Mouse (Mus musculus): Measurements from ENCODE around the gene Rps7. TPM values are rescaled to one million over a fixed set of nuclear protein-coding genes. Genes with fewer than 3 reads are reported as not detected.

Rps7 gene
- 391 and 441 TPM in 2 replicates for total RNA-seq (2014; rRNA removed)
- 136 and 137 TPM in 2 replicates for polyA plus RNA-seq (2012; rRNA removed)

DNA sequence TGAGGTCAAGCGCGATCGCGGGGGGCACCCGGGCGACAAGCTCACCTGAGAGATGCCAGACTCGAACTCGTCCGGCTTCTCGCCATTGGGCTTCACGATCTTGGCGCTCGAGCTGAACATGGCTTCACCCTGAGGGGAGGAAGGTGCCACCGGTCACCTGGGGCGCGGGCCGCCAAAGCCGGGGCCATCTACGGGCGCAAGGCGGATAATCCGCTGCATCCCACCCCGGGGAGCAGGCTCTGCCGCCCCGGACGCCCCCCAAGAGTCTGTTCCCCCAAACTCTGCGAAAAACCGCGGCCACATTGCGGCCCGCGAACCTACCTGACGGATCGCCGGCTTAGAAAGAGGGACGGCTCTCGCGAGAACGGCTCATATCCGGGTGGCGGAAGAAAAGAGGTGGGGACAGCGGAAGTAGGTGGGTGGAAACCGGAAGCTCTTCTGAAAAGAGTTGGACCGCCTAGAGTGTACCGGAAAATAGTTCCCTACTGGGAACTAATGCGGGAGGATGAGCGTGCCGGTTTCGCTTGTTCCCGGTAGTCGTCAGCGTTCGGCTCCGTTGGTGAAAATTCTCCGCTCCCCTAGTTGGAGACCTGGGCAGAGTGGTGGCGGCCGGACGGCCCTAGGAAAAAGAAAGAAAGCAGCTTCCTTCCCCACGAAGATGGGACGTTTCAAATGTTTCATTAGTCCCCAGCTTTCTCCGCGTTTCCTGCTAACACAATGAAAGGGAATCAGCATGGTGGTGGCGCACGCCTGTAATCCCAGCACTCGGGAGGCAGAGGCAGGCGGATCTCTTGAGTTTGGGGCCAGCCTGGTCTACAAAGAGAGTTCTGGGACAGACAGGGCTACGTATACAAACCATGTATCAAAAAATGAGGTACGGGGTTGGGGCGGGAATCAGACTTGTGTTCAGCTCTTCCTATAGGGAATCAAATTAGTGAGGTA, at the start of gene Rps7:
Gene Rps7, minus strand, starts transcription at position 419 of the 942 bp plus-strand sequence.
- H3K27ac ChIP-seq (replicated peaks; ENCODE audit: insufficient read depth, low read depth, low read length) = peak within 1 kb of the TSS; percentile 80
- peaks cover 33% of the 10 kb centered on the region for H3K36me3 ChIP-seq (ENCODE audit: control insufficient read depth, insufficient read depth, low read length)
- peak within 1 kb of the TSS; percentile 77 for H3K4me3 ChIP-seq (ENCODE audit: insufficient read depth, low read depth, low read length)
- TF ChIP-seq CTCF (IDR thresholded peaks at IDR 0.05; ENCODE audit: low read depth, low read length) (no peak), POLR2A (IDR thresholded peaks at IDR 0.05; ENCODE audit: extremely low read depth, insufficient read depth, low read length) (peak; percentile 79; the same call in 1 of the 2 replicates)
- H3K27me3 ChIP-seq (ENCODE audit: control insufficient read depth, insufficient read depth, low read length) = no peaks in the 10 kb centered on the region
- whole genome bisulfite sequencing = 3% methylated on average over 69 of the region's 69 CpGs
- H3K4me1 ChIP-seq (ENCODE audit: control insufficient read depth, insufficient read depth, low read length) = peaks cover 15% of the 10 kb centered on the region
- H3K9ac ChIP-seq (ENCODE audit: low read depth, low read length) = peak within 1 kb of the TSS; percentile 94
- H3K79me2 ChIP-seq (ENCODE audit: control insufficient read depth, insufficient read depth, low read length) = peaks cover 9% of the 10 kb centered on the region; the same call in 1 of the 2 replicates
- DNase-seq (ENCODE audit: extremely low read depth, low read depth, low spot score) = peak; percentile 90

DNA sequence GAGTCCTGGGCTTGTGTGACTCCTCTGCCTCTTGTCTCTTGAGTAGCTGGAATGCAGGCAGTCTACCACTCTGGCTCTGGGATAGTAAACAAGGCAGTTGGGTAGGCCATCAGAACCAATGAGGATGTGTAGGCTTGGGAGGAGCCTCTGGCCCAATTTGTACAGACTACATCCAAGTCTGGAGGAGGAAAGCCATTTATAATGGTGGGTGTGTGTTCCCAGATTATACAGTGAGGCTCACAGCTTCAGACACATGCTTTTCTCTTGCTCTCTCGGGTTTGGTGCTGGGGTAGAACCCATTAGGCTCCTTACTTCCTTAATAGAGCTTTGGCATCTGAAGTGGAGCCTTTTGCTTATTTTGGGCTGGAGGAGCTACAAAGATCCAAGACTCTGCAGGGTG, 48.9 kb upstream of the Rps7 start:
- no peak overlapping the region for H3K9ac ChIP-seq (ENCODE audit: low read depth, low read length)
- H3K4me3 ChIP-seq (ENCODE audit: insufficient read depth, low read depth, low read length) = no peak overlapping the region
- TF ChIP-seq POLR2A (IDR thresholded peaks at IDR 0.05; ENCODE audit: extremely low read depth, insufficient read depth, low read length) = no peak
- TF ChIP-seq CTCF (IDR thresholded peaks at IDR 0.05; ENCODE audit: low read depth, low read length) = no peak
- 81% methylated on average over 1 of the region's 1 CpGs for WGBS
- H3K36me3 ChIP-seq (ENCODE audit: control insufficient read depth, insufficient read depth, low read length) = peaks cover 18% of the 10 kb centered on the region
- H3K79me2 ChIP-seq (ENCODE audit: control insufficient read depth, insufficient read depth, low read length) = peaks cover 9% of the 10 kb centered on the region; the same call in 1 of the 2 replicates
- DNase-seq (ENCODE audit: extremely low read depth, low read depth, low spot score) = no peak
- H3K27ac ChIP-seq (replicated peaks; ENCODE audit: insufficient read depth, low read depth, low read length) = peak overlapping the region; percentile 14; the same call in 1 of the 2 replicates
- H3K4me1 ChIP-seq (ENCODE audit: control insufficient read depth, insufficient read depth, low read length) = peaks cover 28% of the 10 kb centered on the region
- no peaks in the 10 kb centered on the region for H3K27me3 ChIP-seq (ENCODE audit: control insufficient read depth, insufficient read depth, low read length)

DNA sequence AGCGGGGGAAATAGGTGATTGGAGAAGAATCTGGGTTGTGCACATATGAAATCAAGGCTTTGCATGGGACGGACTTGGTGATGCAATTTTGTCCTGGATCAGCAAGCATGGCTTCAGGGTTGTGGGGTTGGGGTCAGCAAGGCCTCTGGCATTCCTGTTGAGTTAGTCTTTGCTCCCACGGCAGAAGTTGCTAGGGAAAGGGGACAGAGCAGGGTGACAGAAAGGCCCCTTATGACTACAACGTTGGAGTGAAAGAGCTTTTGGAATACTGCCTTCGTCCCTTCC, 40.1 kb upstream of the Rps7 start:
- 12% methylated on average over 5 of the region's 5 CpGs for WGBS
- DNase-seq (ENCODE audit: extremely low read depth, low read depth, low spot score) = peak; percentile 87
- TF ChIP-seq POLR2A (IDR thresholded peaks at IDR 0.05; ENCODE audit: extremely low read depth, insufficient read depth, low read length) = no peak
- TF ChIP-seq CTCF (IDR thresholded peaks at IDR 0.05; ENCODE audit: low read depth, low read length) = no peak

DNA sequence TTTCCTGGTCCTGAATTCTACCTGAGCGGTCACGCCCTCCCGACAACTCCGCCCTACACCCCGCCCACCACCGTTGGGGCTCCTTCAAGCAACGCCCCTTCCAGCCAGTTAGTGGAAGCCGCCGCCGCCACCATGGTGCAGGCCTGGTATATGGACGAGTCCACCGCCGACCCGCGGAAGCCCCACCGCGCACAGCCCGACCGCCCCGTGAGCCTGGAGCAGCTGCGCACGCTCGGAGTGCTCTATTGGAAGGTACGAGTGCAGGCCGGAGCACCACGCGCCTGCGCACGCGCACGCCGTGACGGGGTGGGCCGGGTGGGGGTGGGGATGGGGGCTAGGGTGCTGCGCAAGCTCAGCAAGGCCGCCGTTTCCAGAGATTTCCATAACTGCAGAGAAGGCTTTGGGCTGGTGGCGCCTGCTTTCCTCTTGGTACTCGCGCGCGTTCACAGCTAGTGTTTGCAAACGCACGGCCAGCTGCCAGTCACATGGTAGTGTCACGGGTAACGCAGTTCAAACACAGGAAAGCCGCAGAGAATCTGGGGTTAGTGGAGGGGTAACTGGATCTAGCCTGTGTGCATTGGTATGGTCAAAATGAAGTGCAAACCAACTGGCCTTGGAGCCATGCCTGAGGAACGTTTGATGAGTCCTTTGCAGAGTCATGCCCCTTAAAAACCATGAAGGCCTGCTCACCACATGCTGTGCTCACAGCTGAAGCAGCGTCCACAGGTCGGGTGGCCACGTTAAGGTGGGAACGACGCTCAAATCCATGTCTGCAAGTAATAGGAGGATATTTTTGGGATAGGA, 39.6 kb upstream of the Rps7 start, which contains the start of gene Adi1:
Gene Adi1, plus strand, starts transcription at position 111 of the 804 bp plus-strand sequence.
- under 1% methylated on average over 53 of the region's 53 CpGs for WGBS
- peaks cover 22% of the 10 kb centered on the region for H3K36me3 ChIP-seq (ENCODE audit: control insufficient read depth, insufficient read depth, low read length)
- no peak for TF ChIP-seq CTCF (IDR thresholded peaks at IDR 0.05; ENCODE audit: low read depth, low read length)
- peak; percentile 75; the same call in 1 of the 2 replicates for TF ChIP-seq POLR2A (IDR thresholded peaks at IDR 0.05; ENCODE audit: extremely low read depth, insufficient read depth, low read length)
- H3K27me3 ChIP-seq (ENCODE audit: control insufficient read depth, insufficient read depth, low read length) = no peaks in the 10 kb centered on the region
- peak; percentile 84 for DNase-seq (ENCODE audit: extremely low read depth, low read depth, low spot score)
- H3K4me3 ChIP-seq (ENCODE audit: insufficient read depth, low read depth, low read length) = peak within 1 kb of the TSS; percentile 94
- H3K79me2 ChIP-seq (ENCODE audit: control insufficient read depth, insufficient read depth, low read length) = peaks cover 16% of the 10 kb centered on the region
- peaks cover 7% of the 10 kb centered on the region for H3K4me1 ChIP-seq (ENCODE audit: control insufficient read depth, insufficient read depth, low read length)
- H3K27ac ChIP-seq (replicated peaks; ENCODE audit: insufficient read depth, low read depth, low read length) = peak within 1 kb of the TSS; percentile 97
- H3K9ac ChIP-seq (ENCODE audit: low read depth, low read length) = peak within 1 kb of the TSS; percentile 97

More for the DNA sequence above, 40.1 kb upstream of the Rps7 start:
- peak overlapping the region; percentile 94 for H3K4me3 ChIP-seq (ENCODE audit: insufficient read depth, low read depth, low read length)
- peaks cover 26% of the 10 kb centered on the region for H3K36me3 ChIP-seq (ENCODE audit: control insufficient read depth, insufficient read depth, low read length)
- peak overlapping the region; percentile 97 for H3K27ac ChIP-seq (replicated peaks; ENCODE audit: insufficient read depth, low read depth, low read length)
- H3K9ac ChIP-seq (ENCODE audit: low read depth, low read length) = peak overlapping the region; percentile 97
- peaks cover 11% of the 10 kb centered on the region for H3K4me1 ChIP-seq (ENCODE audit: control insufficient read depth, insufficient read depth, low read length)
- no peaks in the 10 kb centered on the region for H3K27me3 ChIP-seq (ENCODE audit: control insufficient read depth, insufficient read depth, low read length)
- peaks cover 16% of the 10 kb centered on the region for H3K79me2 ChIP-seq (ENCODE audit: control insufficient read depth, insufficient read depth, low read length)

DNA sequence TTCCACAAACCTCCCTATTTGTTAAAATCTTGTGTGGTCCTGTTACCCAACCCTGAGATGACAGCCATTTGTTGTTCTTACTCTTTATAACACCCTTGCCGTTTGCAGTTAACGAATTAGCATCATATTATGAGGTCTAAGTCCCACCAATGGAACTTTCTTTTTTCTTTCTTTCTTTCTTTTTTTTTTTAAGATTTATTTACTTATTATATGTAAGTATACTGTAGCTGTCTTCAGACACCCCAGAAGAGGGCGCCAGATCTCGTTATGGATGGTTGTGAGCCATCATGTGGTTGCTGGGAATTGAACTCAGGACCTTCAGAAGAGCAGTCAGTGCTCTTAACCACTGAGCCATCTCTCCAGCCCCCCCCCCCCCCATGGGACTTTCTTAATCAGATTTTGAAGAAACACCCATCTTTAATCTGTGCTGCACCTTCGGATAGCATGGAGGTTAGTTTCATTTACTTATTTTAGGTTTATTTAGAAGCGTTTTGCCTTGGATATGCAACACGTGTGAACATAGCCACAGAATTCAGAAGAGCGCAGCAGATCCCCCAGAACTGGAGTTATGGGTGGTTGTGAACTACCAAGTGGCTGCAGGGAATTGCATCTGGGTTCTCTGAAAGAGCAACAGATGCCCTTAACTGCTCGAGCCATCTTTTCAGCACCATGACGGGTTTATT, 38.4 kb upstream of the Rps7 start:
- TF ChIP-seq CTCF (IDR thresholded peaks at IDR 0.05; ENCODE audit: low read depth, low read length) (no peak), POLR2A (IDR thresholded peaks at IDR 0.05; ENCODE audit: extremely low read depth, insufficient read depth, low read length) (no peak)
- H3K27ac ChIP-seq (replicated peaks; ENCODE audit: insufficient read depth, low read depth, low read length) = no peak overlapping the region
- WGBS = 82% methylated on average over 10 of the region's 10 CpGs

More for the DNA sequence above, 38.4 kb upstream of the Rps7 start:
- Histone ChIP-seq H3K36me3 (ENCODE audit: control insufficient read depth, insufficient read depth, low read length) (peaks cover 16% of the 10 kb centered on the region), H3K9ac (ENCODE audit: low read depth, low read length) (no peak overlapping the region), H3K79me2 (ENCODE audit: control insufficient read depth, insufficient read depth, low read length) (peaks cover 16% of the 10 kb centered on the region), H3K4me3 (ENCODE audit: insufficient read depth, low read depth, low read length) (no peak overlapping the region), H3K4me1 (ENCODE audit: control insufficient read depth, insufficient read depth, low read length) (peaks cover 7% of the 10 kb centered on the region), H3K27me3 (ENCODE audit: control insufficient read depth, insufficient read depth, low read length) (no peaks in the 10 kb centered on the region)
- DNase-seq (ENCODE audit: extremely low read depth, low read depth, low spot score) = no peak

All from liver, adult 2 months (tissue).